Mouse (Mus musculus): ENCODE measurements around the gene Cds1. TPM values are rescaled to one million over a fixed set of nuclear protein-coding genes. Genes with fewer than 3 reads are reported as not detected.

The Cds1 gene
- polyA plus RNA-seq (2012; rRNA removed) (0.23 and 0.34 TPM in 2 replicates), polyA plus RNA-seq (2014; fragmentation: Nextera tagmentation; extraction: Ambion mirVana) (0.29 and 0.44 TPM in 2 replicates)

- ATAC-seq (ENCODE audit: insufficient read depth) (peak; percentile 70), DNase-seq (ENCODE audit: low read depth in 3 of 3, low spot score in 3 of 3) (no peak)
- no peaks in the 10 kb centered on the region for H3K9me3 ChIP-seq (ENCODE audit: control insufficient read depth, low read length)
- H3K4me3 ChIP-seq (ENCODE audit: insufficient read depth in 1 of 2, low read depth in 2 of 2, low read length in 2 of 2), result peak within 1 kb of the TSS; percentile 52 to 55
- H3K27me3 ChIP-seq (ENCODE audit: control insufficient read depth, insufficient read depth, low read length), result peaks cover 53% of the 10 kb centered on the region
- no peak for TF ChIP-seq EP300 (IDR thresholded peaks at IDR 0.05; ENCODE audit: low read depth)
- no peak for TF ChIP-seq CTCF (IDR thresholded peaks at IDR 0.05; ENCODE audit: low read depth)
- under 1% methylated on average over 89 of the region's 91 CpGs for WGBS (ENCODE audit: insufficient replicate concordance)
- H3K27ac ChIP-seq, result no peak within 1 kb of the TSS
- no peak within 1 kb of the TSS for H3K9ac ChIP-seq (replicated peaks)
- H3K4me1 ChIP-seq (replicated peaks; ENCODE audit: control insufficient read depth in 2 of 2, insufficient read depth in 2 of 2, low read length in 1 of 2), result no peaks in the 10 kb centered on the region
- H3K4me2 ChIP-seq (ENCODE audit: low read depth), result peak within 1 kb of the TSS; percentile 68
- H3K36me3 ChIP-seq (replicated peaks; ENCODE audit: control insufficient read depth, insufficient read depth, low read depth), result no peaks in the 10 kb centered on the region
These were observed at the start of gene Cds1 for GRCm38 (mm10) chr5:101764554-101765347. Gene Cds1 (plus strand): TSS chr5:101765130.

- Histone ChIP-seq H3K27ac (no peak overlapping the region), H3K9ac (replicated peaks) (no peak overlapping the region), H3K4me1 (replicated peaks; ENCODE audit: control insufficient read depth in 2 of 2, insufficient read depth in 2 of 2, low read length in 1 of 2) (no peaks in the 10 kb centered on the region), H3K9me3 (ENCODE audit: control insufficient read depth, low read length) (no peaks in the 10 kb centered on the region), H3K36me3 (replicated peaks; ENCODE audit: control insufficient read depth, insufficient read depth, low read depth) (no peaks in the 10 kb centered on the region), H3K27me3 (ENCODE audit: control insufficient read depth, insufficient read depth, low read length) (no peaks in the 10 kb centered on the region), H3K4me3 (ENCODE audit: insufficient read depth in 1 of 2, low read depth in 2 of 2, low read length in 2 of 2) (no peak overlapping the region), H3K4me2 (ENCODE audit: low read depth) (no peak overlapping the region)
- TF ChIP-seq EP300 (IDR thresholded peaks at IDR 0.05; ENCODE audit: low read depth), result no peak
- no peak for TF ChIP-seq CTCF (IDR thresholded peaks at IDR 0.05; ENCODE audit: low read depth)
- no peak for ATAC-seq (ENCODE audit: insufficient read depth)
- WGBS (ENCODE audit: insufficient replicate concordance), result 68% methylated on average over 9 of the region's 9 CpGs
- no peak for DNase-seq (ENCODE audit: low read depth in 3 of 3, low spot score in 3 of 3)
These were observed 40.7 kb upstream of the Cds1 start for GRCm38 (mm10) chr5:101724216-101724615.

DNA sequence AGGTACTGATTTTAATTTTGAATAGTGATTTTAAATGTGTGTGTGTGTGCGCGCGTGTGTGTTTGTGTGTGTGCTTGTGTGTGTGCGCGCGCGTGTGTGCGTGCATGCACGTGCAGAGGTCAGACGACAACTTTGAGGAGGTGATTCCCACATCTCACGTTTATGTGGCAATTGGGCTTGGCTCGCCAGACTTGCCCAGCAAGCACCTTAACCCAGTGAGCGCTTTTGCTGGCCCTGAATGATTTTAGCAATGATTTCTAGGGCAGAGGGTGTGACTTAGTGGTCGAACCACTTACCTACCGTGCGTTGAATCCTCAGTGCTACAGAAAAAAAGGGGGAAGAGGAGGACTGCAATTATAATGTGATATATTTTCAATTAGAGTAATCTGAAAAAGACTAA is 40.2 kb upstream of the Cds1 start:
- Histone ChIP-seq H3K9ac (replicated peaks) (no peak overlapping the region), H3K4me3 (ENCODE audit: insufficient read depth in 1 of 2, low read depth in 2 of 2, low read length in 2 of 2) (no peak overlapping the region), H3K9me3 (ENCODE audit: control insufficient read depth, low read length) (no peaks in the 10 kb centered on the region), H3K4me2 (ENCODE audit: low read depth) (no peak overlapping the region), H3K4me1 (replicated peaks; ENCODE audit: control insufficient read depth in 2 of 2, insufficient read depth in 2 of 2, low read length in 1 of 2) (no peaks in the 10 kb centered on the region), H3K36me3 (replicated peaks; ENCODE audit: control insufficient read depth, insufficient read depth, low read depth) (no peaks in the 10 kb centered on the region), H3K27me3 (ENCODE audit: control insufficient read depth, insufficient read depth, low read length) (no peaks in the 10 kb centered on the region), H3K27ac (no peak overlapping the region)
- 82% methylated on average over 16 of the region's 16 CpGs for WGBS (ENCODE audit: insufficient replicate concordance)
- no peak for ATAC-seq (ENCODE audit: insufficient read depth)
- no peak for DNase-seq (ENCODE audit: low read depth in 3 of 3, low spot score in 3 of 3)
- TF ChIP-seq EP300 (IDR thresholded peaks at IDR 0.05; ENCODE audit: low read depth) (no peak), CTCF (IDR thresholded peaks at IDR 0.05; ENCODE audit: low read depth) (no peak)

GRCm38 (mm10) chr5:101725703-101726102 is 39.2 kb upstream of the Cds1 start:
- no peak for ATAC-seq (ENCODE audit: insufficient read depth)
- no peaks in the 10 kb centered on the region for H3K9me3 ChIP-seq (ENCODE audit: control insufficient read depth, low read length)
- WGBS (ENCODE audit: insufficient replicate concordance), result 57% methylated on average over 8 of the region's 8 CpGs

DNA sequence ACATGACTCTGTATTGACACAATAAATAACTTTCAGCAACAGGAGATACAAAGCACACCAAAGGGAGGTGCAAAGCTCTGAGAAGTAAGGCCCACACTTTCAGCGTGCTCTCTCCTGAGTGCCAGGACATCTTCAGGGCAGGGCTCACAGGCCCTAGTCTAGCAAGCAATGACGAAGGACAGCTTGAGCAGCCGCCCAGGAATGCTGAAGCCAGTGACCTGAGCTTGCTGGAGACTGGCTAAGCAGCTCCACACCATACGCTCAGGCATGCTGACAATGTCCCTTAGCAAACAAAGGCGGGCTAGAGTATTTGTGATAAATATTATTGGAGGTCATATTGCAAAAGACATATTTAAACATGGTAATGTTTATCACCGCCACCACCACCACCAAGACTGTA is 38.6 kb upstream of the Cds1 start:
- 60% methylated on average over 6 of the region's 6 CpGs for WGBS (ENCODE audit: insufficient replicate concordance)
- Histone ChIP-seq H3K9ac (replicated peaks) (no peak overlapping the region), H3K27me3 (ENCODE audit: control insufficient read depth, insufficient read depth, low read length) (no peaks in the 10 kb centered on the region), H3K9me3 (ENCODE audit: control insufficient read depth, low read length) (no peaks in the 10 kb centered on the region), H3K27ac (no peak overlapping the region), H3K36me3 (replicated peaks; ENCODE audit: control insufficient read depth, insufficient read depth, low read depth) (no peaks in the 10 kb centered on the region), H3K4me2 (ENCODE audit: low read depth) (no peak overlapping the region), H3K4me3 (ENCODE audit: insufficient read depth in 1 of 2, low read depth in 2 of 2, low read length in 2 of 2) (no peak overlapping the region), H3K4me1 (replicated peaks; ENCODE audit: control insufficient read depth in 2 of 2, insufficient read depth in 2 of 2, low read length in 1 of 2) (no peaks in the 10 kb centered on the region)
- no peak for TF ChIP-seq EP300 (IDR thresholded peaks at IDR 0.05; ENCODE audit: low read depth)
- TF ChIP-seq CTCF (IDR thresholded peaks at IDR 0.05; ENCODE audit: low read depth), result no peak
- ATAC-seq (ENCODE audit: insufficient read depth) (no peak), DNase-seq (ENCODE audit: low read depth in 3 of 3, low spot score in 3 of 3) (no peak)

More at GRCm38 (mm10) chr5:101725703-101726102, 39.2 kb upstream of the Cds1 start:
- no peaks in the 10 kb centered on the region for H3K4me1 ChIP-seq (replicated peaks; ENCODE audit: control insufficient read depth in 2 of 2, insufficient read depth in 2 of 2, low read length in 1 of 2)
- H3K36me3 ChIP-seq (replicated peaks; ENCODE audit: control insufficient read depth, insufficient read depth, low read depth), result no peaks in the 10 kb centered on the region
- H3K27ac ChIP-seq, result no peak overlapping the region
- H3K27me3 ChIP-seq (ENCODE audit: control insufficient read depth, insufficient read depth, low read length), result no peaks in the 10 kb centered on the region
- no peak overlapping the region for H3K9ac ChIP-seq (replicated peaks)
- H3K4me2 ChIP-seq (ENCODE audit: low read depth), result no peak overlapping the region
- no peak for TF ChIP-seq CTCF (IDR thresholded peaks at IDR 0.05; ENCODE audit: low read depth)
- no peak for TF ChIP-seq EP300 (IDR thresholded peaks at IDR 0.05; ENCODE audit: low read depth)
- no peak for DNase-seq (ENCODE audit: low read depth in 3 of 3, low spot score in 3 of 3)
- no peak overlapping the region for H3K4me3 ChIP-seq (ENCODE audit: insufficient read depth in 1 of 2, low read depth in 2 of 2, low read length in 2 of 2)

Measured in liver, embryonic 14.5 days (tissue).